Mouse (Mus musculus) CH12.LX (cell line): Measurements from ENCODE around the gene Defb36. TPM values are rescaled to one million over a fixed set of nuclear protein-coding genes. Genes with fewer than 3 reads are reported as not detected.
A peak's percentile ranks its signal among the peaks of the same experiment; 100 is the strongest.

Source experiments
- DNase-seq: peaks from one replicate; pipeline ENCODE4 v3.0.0-alpha.2; 2013; ENCODE audit errors: extremely low read depth
- H3K27ac ChIP-seq: 2 replicates; pipeline ENCODE4 v1.5.1; 2012; ENCODE audit warnings: low read depth, mild to moderate bottlenecking, control low read depth, moderate library complexity; ENCODE audit not compliant: insufficient read depth
- H3K27me3 ChIP-seq: replicated peaks from 2 replicates; pipeline ENCODE3; 2012; ENCODE audit warnings: inconsistent platforms
- H3K36me3 ChIP-seq, 2 experiments: replicated peaks in 1 of 2; 2 replicates each; pipeline versions ENCODE3 to v1.6.1; 2012; ENCODE audit warnings: inconsistent platforms in 1 of 2, low read length in 1 of 2, mild to moderate bottlenecking in 1 of 2, mixed read lengths in 1 of 2, moderate library complexity in 1 of 2; ENCODE audit not compliant: control insufficient read depth in 1 of 2, insufficient read depth in 1 of 2
- H3K4me1 ChIP-seq, 2 experiments: 2 replicates each; pipeline ENCODE4 v1.6.1; 2012; ENCODE audit warnings: inconsistent platforms in 1 of 2, moderate library complexity in 1 of 2; ENCODE audit not compliant: insufficient read depth in 2 of 2, control insufficient read depth in 1 of 2
- H3K4me2 ChIP-seq: 2 replicates; pipeline ENCODE4 v1.6.1; 2012; ENCODE audit warnings: low read depth, mild to moderate bottlenecking, control low read depth; ENCODE audit not compliant: poor library complexity, insufficient read depth, severe bottlenecking
- H3K4me3 ChIP-seq, 3 experiments: fragments of 150-350 bp in 1 of 3; sonication (generic) in 1 of 3; replicated peaks in 1 of 3; 2 replicates each; pipeline versions ENCODE3 to v1.5.1; 2011 to 2012; ENCODE audit warnings: low read depth in 2 of 3, low read length in 2 of 3, mild to moderate bottlenecking in 2 of 3, moderate library complexity in 2 of 3, control low read depth in 1 of 3, improper control_type of control experiment in 1 of 3, inconsistent platforms in 1 of 3, mixed read lengths in 1 of 3; ENCODE audit not compliant: poor library complexity in 1 of 3
- H3K79me2 ChIP-seq: replicated peaks from 2 replicates; pipeline ENCODE4 v1.6.1; 2012; ENCODE audit warnings: mild to moderate bottlenecking, moderate library complexity; ENCODE audit not compliant: control insufficient read depth, poor library complexity, insufficient read depth, severe bottlenecking; ENCODE audit errors: extremely low read depth
- H3K9ac ChIP-seq: 2 replicates; pipeline ENCODE4 v1.6.1; 2012; ENCODE audit warnings: low read depth, mild to moderate bottlenecking, control low read depth, moderate library complexity; ENCODE audit not compliant: insufficient read depth
- H3K9me3 ChIP-seq: replicated peaks from 2 replicates; pipeline ENCODE3; 2012; ENCODE audit warnings: low read length, inconsistent platforms, mixed read lengths
- CTCF ChIP-seq, 2 experiments: IDR thresholded peaks in 1 of 2; conservative IDR thresholded peaks in 1 of 2; 2 replicates each; pipeline ENCODE4 v1.5.1; 2011 to 2012; ENCODE audit warnings: low read depth in 2 of 2, low read length in 2 of 2, improper control_type of control experiment in 1 of 2, inconsistent platforms in 1 of 2, mild to moderate bottlenecking in 1 of 2, moderate library complexity in 1 of 2
- ETS1 ChIP-seq: conservative IDR thresholded peaks from 2 replicates; pipeline ENCODE4 v1.6.1; 2012; ENCODE audit warnings: low read depth, mild to moderate bottlenecking, inconsistent platforms, low read length, improper control_type of control experiment, moderate library complexity
- IRF4 ChIP-seq: IDR thresholded peaks from 2 replicates; pipeline ENCODE4 v1.6.1; 2014; ENCODE audit warnings: low read depth, mild to moderate bottlenecking, inconsistent platforms, low read length, improper control_type of control experiment
- KAT2A ChIP-seq: IDR thresholded peaks from 2 replicates; pipeline ENCODE4 v1.6.1; 2012; ENCODE audit warnings: low read length, improper control_type of control experiment, inconsistent platforms; ENCODE audit not compliant: insufficient replicate concordance
- MAZ ChIP-seq: IDR thresholded peaks from 2 replicates; pipeline ENCODE4 v1.6.1; 2012; ENCODE audit warnings: low read depth, mild to moderate bottlenecking, inconsistent platforms, low read length, improper control_type of control experiment, moderate library complexity
- NELFE ChIP-seq: IDR thresholded peaks from 2 replicates; pipeline ENCODE4 v1.6.1; 2011; ENCODE audit warnings: low read depth, low read length, improper control_type of control experiment
- NRF1 ChIP-seq: IDR thresholded peaks from 2 replicates; pipeline ENCODE4 v1.6.1; 2014; ENCODE audit warnings: low read depth, mild to moderate bottlenecking, inconsistent platforms, low read length, improper control_type of control experiment, moderate library complexity
- RAD21 ChIP-seq: IDR thresholded peaks from 2 replicates; pipeline ENCODE4 v1.6.1; 2011; ENCODE audit warnings: low read depth, mild to moderate bottlenecking, low read length, improper control_type of control experiment, moderate library complexity
- SIN3A ChIP-seq: IDR thresholded peaks from 2 replicates; pipeline ENCODE4 v1.6.1; 2012; ENCODE audit warnings: low read length, improper control_type of control experiment, inconsistent platforms
- SMC3 ChIP-seq: IDR thresholded peaks from 2 replicates; pipeline ENCODE4 v1.6.1; 2011; ENCODE audit warnings: low read depth, low read length, improper control_type of control experiment
- USF2 ChIP-seq: conservative IDR thresholded peaks from 2 replicates; pipeline ENCODE4 v1.6.1; 2011; ENCODE audit warnings: low read depth, low read length, improper control_type of control experiment
- dilution Hi-C: fragments of 300-500 bp; cut with MboI; formaldehyde crosslinking; loops from 2 replicates; pipeline ENCODE4 v1.14.3; 2020; ENCODE audit warnings: low sequenced_read_pairs; ENCODE audit not compliant: extremely low pct_unique_long_range_greater_than_20kb, extremely low pct_ligation_motif_present
- in situ Hi-C: fragments of 300-500 bp; cut with MboI; formaldehyde crosslinking; loops from 3 replicates; pipeline ENCODE4 v1.14.3; 2019; ENCODE audit warnings: low sequenced_read_pairs, low pct_ligation_motif_present, low pct_unique_long_range_greater_than_20kb, mixed read lengths
- polyA plus RNA-seq: library from polyadenylated mRNA; unstranded; fragments of >175 nt; gene quantifications from 2 replicates; pipeline ENCODE4 v1.2.1, GENCODE M21; 2012; ENCODE audit warnings: low read depth; ENCODE audit not compliant: insufficient read length
- total RNA-seq, 2 experiments: library from RNA; depleted of rRNA; stranded (reverse); fragments of 300-350 nt in 1 of 2; fragments of >200 nt in 1 of 2; gene quantifications; 2 replicates each; pipeline ENCODE4 v1.2.3; 2012 to 2014

The Defb36 gene
- total and polyA plus RNA-seq, 3 experiments: not detected

DNA sequence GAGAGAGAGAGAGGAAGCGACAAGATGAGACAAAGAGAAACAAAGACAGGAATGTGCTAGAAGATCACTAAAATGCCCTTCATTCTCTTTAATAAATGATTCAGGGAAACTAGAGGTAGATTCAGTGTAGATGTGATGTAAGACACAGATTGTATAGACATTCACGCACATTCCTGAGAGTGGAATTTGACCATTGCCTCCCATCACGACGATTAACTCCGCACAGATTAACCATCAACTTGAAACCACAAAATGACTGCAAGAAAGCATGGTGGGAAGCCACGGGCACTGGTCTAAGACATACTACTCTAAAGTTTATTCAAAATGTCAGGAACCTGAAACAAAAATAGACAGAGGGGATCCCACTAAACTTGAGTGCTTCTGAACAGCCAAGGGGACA, 33.8 kb upstream of the Defb36 start:
- no peaks in the 10 kb centered on the region for H3K36me3 ChIP-seq
- DNase-seq: no peak
- no peak overlapping the region for H3K4me3 ChIP-seq
- TF ChIP-seq IRF4: no peak
- in situ Hi-C loops: no loop called here
- no peak overlapping the region for H3K9ac ChIP-seq
- peaks cover 55% of the 10 kb centered on the region for H3K27me3 ChIP-seq
- no peak overlapping the region for H3K27ac ChIP-seq
- no peaks in the 10 kb centered on the region for H3K4me1 ChIP-seq
- no peak overlapping the region for H3K4me2 ChIP-seq
- dilution Hi-C loops: no loop called here
- no peaks in the 10 kb centered on the region for H3K79me2 ChIP-seq
- peaks cover 7% of the 10 kb centered on the region for H3K9me3 ChIP-seq

DNA sequence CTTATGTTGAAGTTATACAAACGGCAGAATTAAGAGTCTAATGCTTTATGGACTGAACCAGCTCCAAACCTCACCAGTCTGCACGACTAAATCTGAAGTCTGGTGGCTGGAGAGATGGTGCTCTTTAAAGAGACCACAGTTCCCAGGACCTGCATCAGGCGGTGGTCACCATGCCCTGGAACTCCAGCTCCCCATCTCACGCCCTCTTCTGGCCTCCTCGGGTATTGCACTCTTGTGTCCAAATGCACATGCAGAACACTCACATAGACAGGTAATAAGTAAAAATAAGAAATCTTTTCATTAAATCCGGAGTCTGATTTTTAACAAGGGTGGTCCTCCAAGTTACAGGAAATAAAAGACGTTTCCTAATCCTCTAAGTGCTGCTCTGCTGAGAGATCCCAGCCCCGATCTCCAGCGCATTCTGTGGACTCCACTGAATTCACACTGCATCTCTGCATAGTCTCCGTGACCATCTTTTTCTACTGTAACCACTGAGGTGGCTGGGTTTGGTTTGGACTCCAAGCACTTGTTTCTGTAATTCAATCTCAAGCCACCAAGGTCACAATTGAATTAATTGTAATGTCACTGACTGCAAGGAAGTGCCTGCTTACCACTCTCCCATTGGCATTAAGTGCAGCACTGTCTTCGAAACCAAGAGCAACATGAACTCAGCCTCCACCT, 31.9 kb upstream of the Defb36 start, which contains the start of gene Defb21:
Gene Defb21 (plus strand): TSS at position 631 of the 681 bp plus-strand sequence.
- DNase-seq: no peak

DNA sequence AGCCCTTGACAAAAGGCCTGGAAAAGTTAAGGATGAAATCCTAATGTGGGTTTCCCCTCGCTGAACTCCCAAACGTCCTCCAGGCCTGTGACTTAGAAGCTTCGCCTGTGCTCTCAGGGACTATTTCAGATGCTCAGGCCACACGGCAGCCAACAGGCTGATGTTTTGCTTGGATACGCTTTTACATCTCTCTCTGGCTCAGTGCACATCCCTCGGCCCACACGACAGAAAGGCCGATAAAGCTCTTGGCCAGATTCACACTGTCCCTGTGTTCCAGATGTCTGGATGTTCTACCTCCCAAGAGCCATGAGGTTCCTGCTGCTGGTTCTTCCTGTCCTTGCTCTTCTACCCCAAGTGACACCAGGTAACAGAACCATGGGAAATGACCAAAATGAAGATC, 30.6 kb upstream of the Defb36 start:
- no peak overlapping the region for H3K9ac ChIP-seq
- TF ChIP-seq ETS1: no peak
- TF ChIP-seq NELFE: no peak
- TF ChIP-seq NRF1: no peak
- no peak for TF ChIP-seq KAT2A
- no peak for TF ChIP-seq USF2
- in situ Hi-C loops: no loop called here
- peaks cover 5% of the 10 kb centered on the region for H3K9me3 ChIP-seq
- H3K79me2 ChIP-seq: no peaks in the 10 kb centered on the region
- H3K4me3 ChIP-seq: no peak overlapping the region
- H3K27ac ChIP-seq: no peak overlapping the region
- no peak overlapping the region for H3K4me2 ChIP-seq
- peaks cover 55% of the 10 kb centered on the region for H3K27me3 ChIP-seq
- DNase-seq: no peak
- no peaks in the 10 kb centered on the region for H3K36me3 ChIP-seq
- H3K4me1 ChIP-seq: no peaks in the 10 kb centered on the region
- dilution Hi-C loops: no loop called here

More for the DNA sequence above, 31.9 kb upstream of the Defb36 start, which contains the start of gene Defb21:
- Histone ChIP-seq H3K27ac (no peak within 1 kb of the TSS), H3K79me2 (no peaks in the 10 kb centered on the region), H3K36me3 (no peaks in the 10 kb centered on the region), H3K4me1 (no peaks in the 10 kb centered on the region), H3K4me2 (no peak within 1 kb of the TSS), H3K9me3 (peaks cover 7% of the 10 kb centered on the region), H3K27me3 (peaks cover 61% of the 10 kb centered on the region), H3K9ac (no peak within 1 kb of the TSS), H3K4me3 (no peak within 1 kb of the TSS)
- TF ChIP-seq SIN3A (no peak), RAD21 (peak; percentile 2), SMC3 (peak; percentile 40), ETS1 (no peak), MAZ (no peak), CTCF (conservative IDR thresholded peaks at IDR 0.05 in 1 of 2, IDR thresholded peaks at IDR 0.05 in 1 of 2; ENCODE audit: low read depth in 2 of 2, low read length in 2 of 2) (peak; percentile 54 to 67)
- dilution Hi-C loops (no loop called here), in situ Hi-C loops (no loop called here)
